Mouse (Mus musculus): ENCODE data around the gene Car10.

DNA sequence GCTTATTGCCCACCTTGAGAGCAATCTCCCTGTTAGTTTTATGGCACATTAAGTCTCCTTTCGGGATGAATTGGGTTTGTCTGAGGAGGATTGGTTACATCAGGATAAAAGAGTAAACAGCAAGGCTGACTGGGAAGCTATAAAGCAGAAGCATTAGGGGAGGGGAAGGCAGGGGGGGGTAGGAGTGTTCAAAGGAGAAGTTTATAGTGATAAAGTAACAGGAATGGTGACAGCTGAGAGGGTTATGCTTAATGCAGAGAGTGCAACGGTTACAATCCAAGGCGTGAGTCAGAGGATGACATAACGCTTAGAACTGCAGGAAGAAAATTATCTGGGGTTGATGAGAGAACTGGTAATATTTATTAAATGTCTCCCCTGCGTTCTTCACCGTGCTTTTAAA, 32.8 kb upstream of the Car10 start:
- TF ChIP-seq POLR2A (IDR thresholded peaks at IDR 0.05; ENCODE audit: insufficient read length, low read depth) (no peak), MYOG (IDR thresholded peaks at IDR 0.05; ENCODE audit: control insufficient read depth in 1 of 3, insufficient read depth in 1 of 3, insufficient read length in 2 of 3, low read depth in 2 of 3) (no peak), TCF12 (IDR thresholded peaks at IDR 0.05; ENCODE audit: insufficient read depth, poor library complexity, severe bottlenecking) (no peak), POLR2AphosphoS2 (IDR thresholded peaks at IDR 0.05; ENCODE audit: insufficient read length, low read depth) (no peak), USF1 (IDR thresholded peaks at IDR 0.05; ENCODE audit: low read depth) (no peak), E2F4 (IDR thresholded peaks at IDR 0.05; ENCODE audit: insufficient read depth) (no peak)
